Mouse (Mus musculus) activated CD4-positive, CD25-positive, alpha-beta regulatory T cell, adult 4 months (primary cell): Measurements from ENCODE around the gene Acaca. TPM values are rescaled to one million over a fixed set of nuclear protein-coding genes. Genes with fewer than 3 reads are reported as not detected.
"Not testable (repeated sequence)": the region's sequence is repeated elsewhere in the genome, so short reads cannot be mapped to it uniquely, and the experiment has no call there.

ENCODE experiments used
- ATAC-seq: one replicate; pipeline ENCODE4 v1.8.0; 2017
- polyA plus RNA-seq, 2 experiments: library from polyadenylated mRNA; unstranded; fragments of 100-300 nt; shearing (Covaris generic); gene quantifications; one replicate each; pipeline ENCODE4 v1.2.1; 2017

Acaca gene
- polyA plus RNA-seq, 2 experiments from 2014 or later: 4.9 to 5.2 TPM

GRCm38 (mm10) chr11:84340630-84341029 is 211.2 kb downstream of the Acaca start:
- ATAC-seq: no peak

- no peak for ATAC-seq
Observed at GRCm38 (mm10) chr11:84344522-84345236, 215.2 kb downstream of the Acaca start.

GRCm38 (mm10) chr11:84347766-84348165 is 218.3 kb downstream of the Acaca start:
- no peak for ATAC-seq

- ATAC-seq: no peak
Observed at GRCm38 (mm10) chr11:84348843-84349825, 219.7 kb downstream of the Acaca start.

- ATAC-seq: no peak
Observed at GRCm38 (mm10) chr11:84351150-84351549, 221.7 kb downstream of the Acaca start.

DNA sequence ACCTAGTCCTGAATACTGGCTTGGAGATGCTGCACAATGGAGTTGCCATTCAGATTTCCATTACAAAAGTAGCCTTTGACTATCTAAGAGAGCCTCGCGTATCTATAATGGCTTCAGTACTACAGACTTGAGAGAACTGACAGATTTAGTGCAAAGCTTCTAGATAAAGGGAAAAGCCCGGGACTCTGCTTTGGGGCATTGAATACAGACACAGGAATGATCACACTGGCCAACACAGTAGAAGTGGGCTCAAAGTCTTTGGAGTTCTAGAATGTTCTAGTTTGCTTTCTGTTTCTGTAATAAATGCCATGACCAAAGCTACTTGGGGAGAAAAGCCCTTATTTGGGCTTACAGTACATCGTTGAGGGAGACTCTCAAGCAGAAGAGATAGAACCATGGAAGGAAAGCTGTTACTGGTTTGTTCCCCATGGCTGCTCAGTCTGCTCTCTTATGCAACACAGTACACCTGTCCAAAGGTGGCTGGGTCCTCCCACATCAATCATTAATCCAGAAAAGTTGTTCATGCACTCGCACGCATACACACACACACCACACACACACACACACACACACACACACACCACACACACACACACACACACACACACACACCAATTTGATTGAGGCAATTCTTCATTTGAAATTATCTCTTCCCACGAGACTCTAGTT is 223.7 kb downstream of the Acaca start:
- ATAC-seq: no peak

GRCm38 (mm10) chr11:84357304-84357703 is 227.8 kb downstream of the Acaca start:
- ATAC-seq: no peak

DNA sequence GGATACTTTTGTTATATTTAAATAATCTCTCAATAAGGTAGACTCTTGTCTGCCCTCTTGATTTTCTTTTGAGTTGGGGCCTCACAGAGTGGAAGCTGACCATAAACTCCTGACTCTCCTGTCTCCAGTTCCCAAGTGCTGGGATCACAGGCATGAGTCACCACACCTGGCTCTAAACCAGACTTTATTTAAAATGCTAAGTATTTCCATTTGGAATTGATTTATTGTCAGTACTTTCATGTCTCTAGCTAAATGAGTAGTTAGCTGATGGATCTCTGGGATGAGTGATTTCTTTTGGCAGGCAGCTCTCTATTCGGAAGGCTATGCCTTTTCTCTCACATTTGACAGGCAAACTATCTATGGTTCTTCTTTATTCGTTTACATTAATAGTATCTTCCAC is 228.3 kb downstream of the Acaca start:
- no peak for ATAC-seq

- ATAC-seq: no peak
Observed at GRCm38 (mm10) chr11:84361551-84361950, 232.1 kb downstream of the Acaca start.

DNA sequence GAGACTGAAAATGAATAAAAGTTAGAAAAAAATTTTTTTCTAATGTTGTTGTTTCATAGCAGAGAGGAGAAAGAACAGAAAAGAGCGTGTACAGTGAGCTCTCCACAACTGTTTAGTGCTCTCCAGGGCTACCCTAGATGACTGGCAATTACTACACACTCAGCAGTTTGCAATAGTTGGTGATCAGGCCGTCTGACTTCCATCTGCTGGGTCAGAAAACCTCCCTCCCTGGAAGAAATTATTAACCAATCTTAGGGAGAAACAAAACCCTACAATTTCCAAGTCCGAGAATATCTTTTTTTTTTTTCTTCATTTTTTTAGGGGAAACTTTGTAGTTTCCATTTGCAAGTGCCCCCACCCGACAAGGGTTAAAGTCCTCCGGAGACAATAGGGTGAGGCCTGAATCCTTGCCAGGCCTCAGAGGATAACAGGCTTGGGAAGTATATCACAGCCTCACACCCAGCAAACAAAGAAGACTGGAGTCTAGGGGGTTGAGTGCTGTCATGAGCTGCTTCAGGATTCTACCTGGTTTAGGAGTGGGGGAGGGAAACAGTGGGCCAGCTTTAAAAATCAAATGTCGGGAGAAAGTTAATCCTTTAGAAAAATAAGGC is 233.3 kb downstream of the Acaca start:
- no peak for ATAC-seq

DNA sequence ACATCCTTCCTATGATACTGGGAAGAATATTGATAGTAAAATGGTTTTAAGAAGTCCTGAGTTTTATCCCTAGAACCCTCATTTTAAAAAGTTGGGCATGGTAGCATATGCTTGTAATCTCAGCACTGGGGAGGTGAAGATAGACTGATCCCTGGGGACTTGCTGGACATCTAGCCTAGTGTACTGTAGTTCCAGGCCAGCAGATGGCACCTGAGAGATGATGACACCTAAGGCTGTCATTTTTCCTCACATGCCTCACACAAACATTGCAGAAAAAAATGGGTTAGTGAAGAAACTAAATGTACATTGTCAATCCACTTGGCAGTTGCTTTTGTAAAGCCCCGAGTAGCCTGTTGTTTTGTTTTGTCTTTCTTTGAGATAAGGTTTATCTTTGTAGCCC is 235.8 kb downstream of the Acaca start:
- ATAC-seq: no peak

DNA sequence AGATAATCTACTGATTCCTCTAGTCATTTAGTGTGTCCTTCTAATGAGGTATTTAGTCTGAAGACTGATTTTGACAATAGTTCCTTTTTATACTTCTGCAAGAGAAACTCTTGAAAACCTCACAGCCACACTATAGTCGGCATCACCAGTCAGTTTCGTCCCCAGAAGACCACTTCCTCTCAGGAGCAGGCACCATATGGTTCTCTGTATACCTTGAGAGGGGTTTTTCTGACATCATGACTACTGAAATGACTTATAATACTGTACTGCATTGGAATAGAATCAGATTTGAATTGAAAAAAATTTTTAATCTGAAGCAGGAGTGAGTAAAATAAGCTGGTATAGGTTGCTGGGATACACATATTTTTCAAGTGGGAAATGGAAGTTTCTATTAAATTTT is 239.4 kb downstream of the Acaca start:
- ATAC-seq: no peak

DNA sequence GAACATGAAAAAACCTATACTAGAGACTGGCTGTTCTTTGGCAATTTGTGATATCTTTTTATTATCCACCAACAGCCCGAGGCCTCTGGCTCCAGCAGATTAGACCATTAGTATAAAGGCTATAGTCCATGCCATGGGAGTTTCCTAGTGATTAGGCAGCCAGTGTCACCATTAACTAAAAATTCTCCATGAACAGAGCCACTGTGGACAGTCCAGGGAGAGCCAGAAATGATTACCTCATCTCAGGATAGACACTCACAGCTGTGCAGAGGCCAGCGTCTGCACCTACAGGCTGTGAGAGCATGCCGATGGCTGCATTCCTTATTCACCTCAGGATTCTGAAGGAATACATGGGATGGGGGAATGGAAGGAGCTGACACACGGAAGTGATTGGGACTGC is 243.7 kb downstream of the Acaca start:
- no peak for ATAC-seq

GRCm38 (mm10) chr11:84375951-84376496 is 246.6 kb downstream of the Acaca start:
- no peak for ATAC-seq

- no peak for ATAC-seq
Observed at GRCm38 (mm10) chr11:84376510-84377365, 247.3 kb downstream of the Acaca start.

GRCm38 (mm10) chr11:84382450-84382849 is 253.0 kb downstream of the Acaca start:
- ATAC-seq: no peak

DNA sequence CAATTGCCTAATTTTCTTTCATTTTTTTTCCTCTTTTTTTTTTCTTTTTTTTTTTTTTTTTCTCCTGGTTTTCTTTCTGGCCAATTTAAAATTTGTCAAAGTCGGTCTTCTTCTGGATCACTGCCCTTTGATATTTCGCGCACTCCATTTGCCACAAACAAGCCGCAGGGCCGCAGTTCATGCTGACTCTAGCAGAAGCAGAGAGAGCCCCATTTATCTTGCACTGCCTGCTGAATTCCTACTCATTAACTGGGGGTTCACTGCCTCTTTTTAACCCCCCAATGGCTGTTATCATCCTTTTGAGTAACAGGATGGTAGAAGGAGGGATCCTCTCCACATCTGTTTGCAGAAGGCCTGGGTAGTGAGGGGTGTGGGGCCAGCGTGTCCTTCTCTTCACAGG is 254.4 kb downstream of the Acaca start:
- ATAC-seq: no peak

- ATAC-seq: no peak
Observed at GRCm38 (mm10) chr11:84389332-84389731, 259.9 kb downstream of the Acaca start.

DNA sequence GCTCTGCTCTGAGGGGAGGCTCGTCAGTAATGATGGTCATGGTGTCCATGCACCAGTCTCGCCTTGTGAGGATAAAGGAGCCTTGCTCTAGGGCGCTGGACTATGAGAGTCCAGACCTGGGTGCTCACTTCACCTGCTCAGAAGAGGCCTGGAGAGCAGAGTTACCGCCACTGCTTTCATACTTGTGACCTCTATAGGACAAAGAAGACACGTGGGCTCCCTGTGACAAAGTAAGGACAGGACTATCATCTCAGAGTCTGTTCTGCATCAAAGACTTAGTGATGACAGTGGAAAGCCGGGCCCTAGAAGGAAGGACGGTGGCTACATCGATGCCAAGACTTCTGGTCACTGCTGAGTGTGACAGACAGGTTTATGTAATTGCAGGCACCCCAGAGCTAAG is 261.7 kb downstream of the Acaca start:
- ATAC-seq: no peak

- not testable (repeated sequence) for ATAC-seq
Observed at GRCm38 (mm10) chr11:84392066-84392465, 262.6 kb downstream of the Acaca start.

DNA sequence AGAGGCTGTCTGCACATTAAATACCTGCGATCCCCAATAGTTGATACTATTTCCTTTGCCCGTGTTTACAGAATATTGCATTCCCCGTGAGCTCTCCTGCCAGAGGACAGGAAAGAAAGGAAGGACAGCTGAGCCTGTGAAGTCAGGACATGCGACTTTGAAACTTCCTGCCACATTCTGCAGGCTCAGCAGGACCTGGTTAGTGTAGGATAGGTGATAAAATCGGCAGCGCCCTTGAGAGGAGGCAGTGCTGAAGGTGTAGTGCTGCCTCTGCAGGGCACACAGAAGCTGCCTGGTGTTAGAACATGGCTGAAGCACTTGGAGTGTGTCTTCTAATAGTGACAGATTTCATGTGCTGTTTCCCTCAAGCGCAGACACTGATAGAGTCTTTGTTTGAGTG is 264.1 kb downstream of the Acaca start:
- ATAC-seq: no peak
